Mouse (Mus musculus): ENCODE results near the gene Tcf23. TPM values are rescaled to one million over a fixed set of nuclear protein-coding genes. Genes with fewer than 3 reads are reported as not detected.
"Not testable (repeated sequence)": the region's sequence is repeated elsewhere in the genome, so short reads cannot be mapped to it uniquely, and the experiment has no call there.

The Tcf23 gene
- polyA plus RNA-seq, 1 experiment from 2014 or later, result 0.04 TPM

- no peak for ATAC-seq (replicated peaks; ENCODE audit: low FRiP score)
- peak; percentile 40 for DNase-seq (ENCODE audit: low spot score)
- no peaks in the 10 kb centered on the region for H3K36me3 ChIP-seq (ENCODE audit: control insufficient read depth, insufficient read depth, low read length)
- H3K27ac ChIP-seq (ENCODE audit: low read depth, low read length), result no peak overlapping the region
- H3K4me2 ChIP-seq, result no peak overlapping the region
- no peaks in the 10 kb centered on the region for H3K9me3 ChIP-seq (ENCODE audit: control insufficient read depth, low read length)
- H3K4me3 ChIP-seq (ENCODE audit: low read depth, low read length), result no peak overlapping the region
- WGBS, result 20% methylated on average over 5 of the region's 5 CpGs
- H3K9ac ChIP-seq (ENCODE audit: low read depth, low read length), result no peak overlapping the region
- H3K4me1 ChIP-seq (replicated peaks; ENCODE audit: control insufficient read depth, insufficient read depth, low read length), result no peaks in the 10 kb centered on the region
- 0 out of 2 replicates have a peak, but pooled peaks cover 2% of the 10 kb centered on the region for H3K27me3 ChIP-seq (replicated peaks; ENCODE audit: control insufficient read depth, insufficient read depth, low read length)
Measured at GRCm38 (mm10) chr5:30998306-30998705, 29.8 kb downstream of the Tcf23 start.

GRCm38 (mm10) chr5:30999324-30999723 is 30.9 kb downstream of the Tcf23 start:
- ATAC-seq (replicated peaks; ENCODE audit: low FRiP score), result no peak
- DNase-seq (ENCODE audit: low spot score), result no peak
- Histone ChIP-seq H3K4me1 (replicated peaks; ENCODE audit: control insufficient read depth, insufficient read depth, low read length) (no peaks in the 10 kb centered on the region), H3K27ac (ENCODE audit: low read depth, low read length) (no peak overlapping the region), H3K9me3 (ENCODE audit: control insufficient read depth, low read length) (no peaks in the 10 kb centered on the region), H3K9ac (ENCODE audit: low read depth, low read length) (no peak overlapping the region), H3K36me3 (ENCODE audit: control insufficient read depth, insufficient read depth, low read length) (no peaks in the 10 kb centered on the region), H3K4me3 (ENCODE audit: low read depth, low read length) (no peak overlapping the region), H3K27me3 (replicated peaks; ENCODE audit: control insufficient read depth, insufficient read depth, low read length) (0 out of 2 replicates have a peak, but pooled peaks cover 2% of the 10 kb centered on the region), H3K4me2 (no peak overlapping the region)
- 71% methylated on average over 5 of the region's 5 CpGs for WGBS

GRCm38 (mm10) chr5:31000122-31000521 is 31.7 kb downstream of the Tcf23 start:
- 0 out of 2 replicates have a peak, but pooled peaks cover under 1% of the 10 kb centered on the region for H3K27me3 ChIP-seq (replicated peaks; ENCODE audit: control insufficient read depth, insufficient read depth, low read length)
- H3K4me1 ChIP-seq (replicated peaks; ENCODE audit: control insufficient read depth, insufficient read depth, low read length), result no peaks in the 10 kb centered on the region
- no peaks in the 10 kb centered on the region for H3K36me3 ChIP-seq (ENCODE audit: control insufficient read depth, insufficient read depth, low read length)
- DNase-seq (ENCODE audit: low spot score) (no peak), ATAC-seq (replicated peaks; ENCODE audit: low FRiP score) (no peak)
- whole genome bisulfite sequencing, result 72% methylated on average over 7 of the region's 7 CpGs
- no peak overlapping the region for H3K4me2 ChIP-seq
- no peak overlapping the region for H3K27ac ChIP-seq (ENCODE audit: low read depth, low read length)
- H3K9ac ChIP-seq (ENCODE audit: low read depth, low read length), result no peak overlapping the region
- no peak overlapping the region for H3K4me3 ChIP-seq (ENCODE audit: low read depth, low read length)
- no peaks in the 10 kb centered on the region for H3K9me3 ChIP-seq (ENCODE audit: control insufficient read depth, low read length)

GRCm38 (mm10) chr5:31000993-31001392 is 32.5 kb downstream of the Tcf23 start:
- no peaks in the 10 kb centered on the region for H3K27me3 ChIP-seq (replicated peaks; ENCODE audit: control insufficient read depth, insufficient read depth, low read length)
- H3K4me1 ChIP-seq (replicated peaks; ENCODE audit: control insufficient read depth, insufficient read depth, low read length), result no peaks in the 10 kb centered on the region
- 83% methylated on average over 2 of the region's 2 CpGs for WGBS
- no peaks in the 10 kb centered on the region for H3K9me3 ChIP-seq (ENCODE audit: control insufficient read depth, low read length)
- H3K4me2 ChIP-seq, result no peak overlapping the region
- no peak overlapping the region for H3K27ac ChIP-seq (ENCODE audit: low read depth, low read length)
- H3K4me3 ChIP-seq (ENCODE audit: low read depth, low read length), result no peak overlapping the region
- no peak for ATAC-seq (replicated peaks; ENCODE audit: low FRiP score)
- no peaks in the 10 kb centered on the region for H3K36me3 ChIP-seq (ENCODE audit: control insufficient read depth, insufficient read depth, low read length)
- no peak overlapping the region for H3K9ac ChIP-seq (ENCODE audit: low read depth, low read length)
- DNase-seq (ENCODE audit: low spot score), result no peak

- 78% methylated on average over 4 of the region's 4 CpGs for WGBS
Measured at GRCm38 (mm10) chr5:31001560-31001959, 33.1 kb downstream of the Tcf23 start.

GRCm38 (mm10) chr5:31004184-31004583 is 35.7 kb downstream of the Tcf23 start:
- Histone ChIP-seq H3K4me1 (replicated peaks; ENCODE audit: control insufficient read depth, insufficient read depth, low read length) (no peaks in the 10 kb centered on the region), H3K9me3 (ENCODE audit: control insufficient read depth, low read length) (no peaks in the 10 kb centered on the region), H3K4me2 (no peak overlapping the region), H3K27ac (ENCODE audit: low read depth, low read length) (no peak overlapping the region), H3K9ac (ENCODE audit: low read depth, low read length) (no peak overlapping the region), H3K27me3 (replicated peaks; ENCODE audit: control insufficient read depth, insufficient read depth, low read length) (no peaks in the 10 kb centered on the region), H3K4me3 (ENCODE audit: low read depth, low read length) (no peak overlapping the region), H3K36me3 (ENCODE audit: control insufficient read depth, insufficient read depth, low read length) (no peaks in the 10 kb centered on the region)
- DNase-seq (ENCODE audit: low spot score), result peak; percentile 84
- no peak; the same call in 1 of the 2 replicates for ATAC-seq (replicated peaks; ENCODE audit: low FRiP score)
- 3% methylated on average over 5 of the region's 5 CpGs for WGBS

More at GRCm38 (mm10) chr5:31001560-31001959, 33.1 kb downstream of the Tcf23 start:
- Histone ChIP-seq H3K36me3 (ENCODE audit: control insufficient read depth, insufficient read depth, low read length) (no peaks in the 10 kb centered on the region), H3K4me2 (no peak overlapping the region), H3K4me3 (ENCODE audit: low read depth, low read length) (no peak overlapping the region), H3K4me1 (replicated peaks; ENCODE audit: control insufficient read depth, insufficient read depth, low read length) (no peaks in the 10 kb centered on the region), H3K27me3 (replicated peaks; ENCODE audit: control insufficient read depth, insufficient read depth, low read length) (no peaks in the 10 kb centered on the region), H3K9me3 (ENCODE audit: control insufficient read depth, low read length) (no peaks in the 10 kb centered on the region), H3K9ac (ENCODE audit: low read depth, low read length) (no peak overlapping the region), H3K27ac (ENCODE audit: low read depth, low read length) (no peak overlapping the region)
- DNase-seq (ENCODE audit: low spot score) (no peak), ATAC-seq (replicated peaks; ENCODE audit: low FRiP score) (no peak)

- Histone ChIP-seq H3K36me3 (ENCODE audit: control insufficient read depth, insufficient read depth, low read length) (no peaks in the 10 kb centered on the region), H3K9me3 (ENCODE audit: control insufficient read depth, low read length) (no peaks in the 10 kb centered on the region)
Measured at GRCm38 (mm10) chr5:31012737-31013136, 44.3 kb downstream of the Tcf23 start.

GRCm38 (mm10) chr5:31015913-31016312 is 47.5 kb downstream of the Tcf23 start:
- ATAC-seq (replicated peaks; ENCODE audit: low FRiP score), result no peak
- H3K4me3 ChIP-seq (ENCODE audit: low read depth, low read length), result no peak overlapping the region
- WGBS, result 57% methylated on average over 2 of the region's 2 CpGs

More at GRCm38 (mm10) chr5:31012737-31013136, 44.3 kb downstream of the Tcf23 start:
- H3K4me3 ChIP-seq (ENCODE audit: low read depth, low read length), result no peak overlapping the region
- H3K4me1 ChIP-seq (replicated peaks; ENCODE audit: control insufficient read depth, insufficient read depth, low read length), result no peaks in the 10 kb centered on the region
- DNase-seq (ENCODE audit: low spot score) (no peak), ATAC-seq (replicated peaks; ENCODE audit: low FRiP score) (no peak)
- no peaks in the 10 kb centered on the region for H3K27me3 ChIP-seq (replicated peaks; ENCODE audit: control insufficient read depth, insufficient read depth, low read length)
- no peak overlapping the region for H3K27ac ChIP-seq (ENCODE audit: low read depth, low read length)
- no peak overlapping the region for H3K9ac ChIP-seq (ENCODE audit: low read depth, low read length)
- 64% methylated on average over 3 of the region's 3 CpGs for WGBS
- H3K4me2 ChIP-seq, result no peak overlapping the region

GRCm38 (mm10) chr5:31021790-31022189 is 53.3 kb downstream of the Tcf23 start:
- H3K4me2 ChIP-seq; ATAC-seq (replicated peaks; ENCODE audit: low FRiP score); DNase-seq (ENCODE audit: low spot score); H3K27me3 ChIP-seq (replicated peaks; ENCODE audit: control insufficient read depth, insufficient read depth, low read length); H3K4me3 ChIP-seq (ENCODE audit: low read depth, low read length); H3K9me3 ChIP-seq (ENCODE audit: control insufficient read depth, low read length); H3K9ac ChIP-seq (ENCODE audit: low read depth, low read length); H3K27ac ChIP-seq (ENCODE audit: low read depth, low read length); H3K4me1 ChIP-seq (replicated peaks; ENCODE audit: control insufficient read depth, insufficient read depth, low read length); H3K36me3 ChIP-seq (ENCODE audit: control insufficient read depth, insufficient read depth, low read length): not testable (repeated sequence)
- WGBS, result 79% methylated on average over 4 of the region's 5 CpGs

More at GRCm38 (mm10) chr5:31015913-31016312, 47.5 kb downstream of the Tcf23 start:
- H3K36me3 ChIP-seq (ENCODE audit: control insufficient read depth, insufficient read depth, low read length), result no peaks in the 10 kb centered on the region
- H3K27me3 ChIP-seq (replicated peaks; ENCODE audit: control insufficient read depth, insufficient read depth, low read length), result no peaks in the 10 kb centered on the region
- DNase-seq (ENCODE audit: low spot score), result no peak
- H3K9me3 ChIP-seq (ENCODE audit: control insufficient read depth, low read length), result no peaks in the 10 kb centered on the region
- H3K4me1 ChIP-seq (replicated peaks; ENCODE audit: control insufficient read depth, insufficient read depth, low read length), result no peaks in the 10 kb centered on the region
- H3K9ac ChIP-seq (ENCODE audit: low read depth, low read length), result no peak overlapping the region
- no peak overlapping the region for H3K27ac ChIP-seq (ENCODE audit: low read depth, low read length)
- H3K4me2 ChIP-seq, result no peak overlapping the region
